Mouse (Mus musculus): ENCODE results near the gene Nfya. TPM values are rescaled to one million over a fixed set of nuclear protein-coding genes. Genes with fewer than 3 reads are reported as not detected.

Nfya gene
- polyA plus RNA-seq, 1 experiment from 2014 or later, result 3.5 TPM

GRCm38 (mm10) chr17:48366806-48367205, 42.9 kb downstream of the Nfya start:
- Histone ChIP-seq H3K4me3 (ENCODE audit: low read depth, low read length) (no peak overlapping the region), H3K9me3 (ENCODE audit: control insufficient read depth, low read length) (no peaks in the 10 kb centered on the region), H3K27ac (replicated peaks) (no peak overlapping the region), H3K27me3 (ENCODE audit: control insufficient read depth, insufficient read depth, low read length) (no peaks in the 10 kb centered on the region), H3K4me2 (replicated peaks; ENCODE audit: low read depth) (no peak overlapping the region), H3K9ac (ENCODE audit: low read length) (no peak overlapping the region), H3K36me3 (ENCODE audit: control insufficient read depth, insufficient read depth, low read length) (no peaks in the 10 kb centered on the region), H3K4me1 (replicated peaks; ENCODE audit: control insufficient read depth, insufficient read depth) (no peaks in the 10 kb centered on the region)
- 72% methylated on average over 5 of the region's 5 CpGs for WGBS
- no peak for TF ChIP-seq EP300 (optimal IDR thresholded peaks at IDR 0.05)
- TF ChIP-seq CTCF (IDR thresholded peaks at IDR 0.05; ENCODE audit: low read depth), result no peak
- DNase-seq (ENCODE audit: low spot score) (no peak), ATAC-seq (ENCODE audit: low FRiP score, low TSS enrichment) (peak; percentile 54; the same call in 1 of the 2 replicates)

- Histone ChIP-seq H3K36me3 (ENCODE audit: control insufficient read depth, insufficient read depth, low read length) (no peaks in the 10 kb centered on the region), H3K4me1 (replicated peaks; ENCODE audit: control insufficient read depth, insufficient read depth) (no peaks in the 10 kb centered on the region), H3K9ac (ENCODE audit: low read length) (no peak overlapping the region), H3K27ac (replicated peaks) (no peak overlapping the region), H3K4me3 (ENCODE audit: low read depth, low read length) (no peak overlapping the region), H3K9me3 (ENCODE audit: control insufficient read depth, low read length) (no peaks in the 10 kb centered on the region), H3K27me3 (ENCODE audit: control insufficient read depth, insufficient read depth, low read length) (no peaks in the 10 kb centered on the region), H3K4me2 (replicated peaks; ENCODE audit: low read depth) (no peak overlapping the region)
- no peak for TF ChIP-seq EP300 (optimal IDR thresholded peaks at IDR 0.05)
- DNase-seq (ENCODE audit: low spot score) (no peak), ATAC-seq (ENCODE audit: low FRiP score, low TSS enrichment) (no peak; the same call in 1 of the 2 replicates)
- 74% methylated on average over 9 of the region's 9 CpGs for WGBS
These were observed 44.1 kb downstream of the Nfya start for GRCm38 (mm10) chr17:48365511-48366155.

- 64% methylated on average over 6 of the region's 6 CpGs for WGBS
- Histone ChIP-seq H3K36me3 (ENCODE audit: control insufficient read depth, insufficient read depth, low read length) (no peaks in the 10 kb centered on the region), H3K27me3 (ENCODE audit: control insufficient read depth, insufficient read depth, low read length) (no peaks in the 10 kb centered on the region), H3K9me3 (ENCODE audit: control insufficient read depth, low read length) (no peaks in the 10 kb centered on the region), H3K4me1 (replicated peaks; ENCODE audit: control insufficient read depth, insufficient read depth) (no peaks in the 10 kb centered on the region), H3K4me3 (ENCODE audit: low read depth, low read length) (no peak overlapping the region), H3K27ac (replicated peaks) (no peak overlapping the region), H3K9ac (ENCODE audit: low read length) (no peak overlapping the region), H3K4me2 (replicated peaks; ENCODE audit: low read depth) (no peak overlapping the region)
- DNase-seq (ENCODE audit: low spot score) (no peak), ATAC-seq (ENCODE audit: low FRiP score, low TSS enrichment) (no peak)
- TF ChIP-seq EP300 (optimal IDR thresholded peaks at IDR 0.05), result no peak
- no peak for TF ChIP-seq CTCF (IDR thresholded peaks at IDR 0.05; ENCODE audit: low read depth)
These were observed 46.2 kb downstream of the Nfya start for GRCm38 (mm10) chr17:48363421-48363965.

- 58% methylated on average over 8 of the region's 8 CpGs for WGBS
- Histone ChIP-seq H3K27ac (replicated peaks) (no peak overlapping the region), H3K4me3 (ENCODE audit: low read depth, low read length) (no peak overlapping the region), H3K36me3 (ENCODE audit: control insufficient read depth, insufficient read depth, low read length) (no peaks in the 10 kb centered on the region), H3K9me3 (ENCODE audit: control insufficient read depth, low read length) (no peaks in the 10 kb centered on the region), H3K27me3 (ENCODE audit: control insufficient read depth, insufficient read depth, low read length) (no peaks in the 10 kb centered on the region), H3K9ac (ENCODE audit: low read length) (no peak overlapping the region), H3K4me2 (replicated peaks; ENCODE audit: low read depth) (no peak overlapping the region), H3K4me1 (replicated peaks; ENCODE audit: control insufficient read depth, insufficient read depth) (no peaks in the 10 kb centered on the region)
- TF ChIP-seq EP300 (optimal IDR thresholded peaks at IDR 0.05), result no peak
- TF ChIP-seq CTCF (IDR thresholded peaks at IDR 0.05; ENCODE audit: low read depth), result no peak
- no peak for ATAC-seq (ENCODE audit: low FRiP score, low TSS enrichment)
- DNase-seq (ENCODE audit: low spot score), result no peak
These were observed 46.7 kb downstream of the Nfya start for GRCm38 (mm10) chr17:48362966-48363365.

- no peak overlapping the region for H3K4me3 ChIP-seq (ENCODE audit: low read depth, low read length)
- no peak overlapping the region for H3K4me2 ChIP-seq (replicated peaks; ENCODE audit: low read depth)
- no peak for ATAC-seq (ENCODE audit: low FRiP score, low TSS enrichment)
- H3K27me3 ChIP-seq (ENCODE audit: control insufficient read depth, insufficient read depth, low read length), result no peaks in the 10 kb centered on the region
- H3K27ac ChIP-seq (replicated peaks), result no peak overlapping the region
- H3K9me3 ChIP-seq (ENCODE audit: control insufficient read depth, low read length), result no peaks in the 10 kb centered on the region
- WGBS, result 46% methylated on average over 3 of the region's 3 CpGs
- TF ChIP-seq EP300 (optimal IDR thresholded peaks at IDR 0.05), result no peak
- no peak for TF ChIP-seq CTCF (IDR thresholded peaks at IDR 0.05; ENCODE audit: low read depth)
- H3K9ac ChIP-seq (ENCODE audit: low read length), result no peak overlapping the region
- no peaks in the 10 kb centered on the region for H3K4me1 ChIP-seq (replicated peaks; ENCODE audit: control insufficient read depth, insufficient read depth)
- DNase-seq (ENCODE audit: low spot score), result no peak
- H3K36me3 ChIP-seq (ENCODE audit: control insufficient read depth, insufficient read depth, low read length), result no peaks in the 10 kb centered on the region
These were observed 47.4 kb downstream of the Nfya start for GRCm38 (mm10) chr17:48362346-48362745.

- Histone ChIP-seq H3K4me3 (ENCODE audit: low read depth, low read length) (no peak overlapping the region), H3K9ac (ENCODE audit: low read length) (no peak overlapping the region), H3K27ac (replicated peaks) (no peak overlapping the region), H3K9me3 (ENCODE audit: control insufficient read depth, low read length) (no peaks in the 10 kb centered on the region), H3K4me1 (replicated peaks; ENCODE audit: control insufficient read depth, insufficient read depth) (no peaks in the 10 kb centered on the region), H3K4me2 (replicated peaks; ENCODE audit: low read depth) (no peak overlapping the region), H3K36me3 (ENCODE audit: control insufficient read depth, insufficient read depth, low read length) (no peaks in the 10 kb centered on the region), H3K27me3 (ENCODE audit: control insufficient read depth, insufficient read depth, low read length) (no peaks in the 10 kb centered on the region)
- WGBS, result 52% methylated on average over 4 of the region's 4 CpGs
- ATAC-seq (ENCODE audit: low FRiP score, low TSS enrichment) (no peak), DNase-seq (ENCODE audit: low spot score) (no peak)
- TF ChIP-seq CTCF (IDR thresholded peaks at IDR 0.05; ENCODE audit: low read depth) (no peak), EP300 (optimal IDR thresholded peaks at IDR 0.05) (no peak)
These were observed 49.2 kb downstream of the Nfya start for GRCm38 (mm10) chr17:48360462-48360861.
